Mouse (Mus musculus) small intestine, adult 2 months (tissue): ENCODE measurements around the gene Omp.

Experiments used
- CTCF ChIP-seq: fragments of 200-500 bp; IDR thresholded peaks from 2 replicates; pipeline ENCODE4 v1.5.1; 2012; ENCODE audit warnings: low read depth, mild to moderate bottlenecking, control low read depth, inconsistent platforms, low read length, moderate library complexity, mixed read lengths; ENCODE audit not compliant: insufficient replicate concordance, insufficient read length; ENCODE audit errors: extremely low read depth
- POLR2A ChIP-seq: fragments of 200-500 bp; IDR thresholded peaks from 2 replicates; pipeline ENCODE4 v1.6.1; 2012; ENCODE audit warnings: low read depth, mild to moderate bottlenecking, control low read depth, inconsistent platforms, low read length, moderate library complexity

DNA sequence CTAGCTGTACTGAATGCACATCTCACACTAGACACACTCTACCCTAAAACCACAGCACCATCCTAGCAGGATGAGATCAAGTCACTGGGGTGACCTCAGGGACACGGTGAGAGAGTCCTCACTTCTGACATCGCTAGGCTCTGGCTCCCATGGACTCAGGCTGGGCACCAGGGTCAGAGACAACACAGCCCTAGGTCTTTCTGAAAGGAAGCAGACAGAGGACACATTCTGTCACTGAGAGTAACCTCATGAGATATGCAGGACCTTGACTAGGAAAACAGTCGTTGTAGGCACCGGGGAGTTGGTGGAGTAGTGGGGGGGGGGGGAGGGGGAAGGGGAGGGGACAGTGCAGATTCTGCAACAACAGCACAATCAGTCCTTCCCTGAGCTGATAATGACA is 28.1 kb upstream of the Omp start:
- TF ChIP-seq CTCF (no peak), POLR2A (no peak)
